Mouse (Mus musculus) kidney, adult 18-20 months (tissue): ENCODE measurements around the gene Adnp.
A peak's percentile ranks its signal among the peaks of the same experiment; 100 is the strongest.

ENCODE experiments used
- DNase-seq: peaks from one replicate; pipeline ENCODE4 v3.0.0; 2021

The Adnp gene

GRCm38 (mm10) chr2:168155666-168156065, 51.2 kb downstream of the Adnp start:
- peak; percentile 40 for DNase-seq

- DNase-seq = peak; percentile 74
These were observed 52.6 kb downstream of the Adnp start for GRCm38 (mm10) chr2:168154090-168154881.

DNA sequence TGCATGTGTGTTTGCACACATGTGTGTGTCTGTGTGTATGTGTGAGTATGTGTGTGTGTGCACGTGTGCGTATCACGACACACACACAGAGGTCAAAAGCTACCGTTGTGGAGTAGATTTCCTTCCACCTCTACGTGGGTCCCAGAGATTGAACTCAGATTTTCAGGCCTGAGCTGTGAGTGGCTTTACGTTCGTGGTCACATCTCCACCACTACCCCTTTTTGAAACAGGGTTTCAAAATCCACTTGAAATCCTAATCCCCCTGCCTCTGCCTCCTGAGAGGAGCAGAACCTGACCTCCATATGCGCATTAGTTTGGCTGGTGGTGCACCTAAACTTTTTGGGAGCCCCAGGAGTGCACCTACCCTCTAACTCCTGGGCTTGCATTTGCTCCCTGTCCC, 57.7 kb downstream of the Adnp start:
- DNase-seq = no peak

GRCm38 (mm10) chr2:168147722-168148432, 59.0 kb downstream of the Adnp start:
- DNase-seq = peak; percentile 78

GRCm38 (mm10) chr2:168145437-168145836, 61.5 kb downstream of the Adnp start:
- DNase-seq = no peak

GRCm38 (mm10) chr2:168143794-168144193, 63.1 kb downstream of the Adnp start:
- no peak for DNase-seq

GRCm38 (mm10) chr2:168137161-168137560, 69.8 kb downstream of the Adnp start:
- DNase-seq = no peak
